Mouse (Mus musculus): ENCODE results near the gene Kcnj14. TPM values are rescaled to one million over a fixed set of nuclear protein-coding genes. Genes with fewer than 3 reads are reported as not detected.

Gene Kcnj14
- total RNA-seq, 2 experiments from 2014 or later, result 1.6 to 2.4 TPM

DNA sequence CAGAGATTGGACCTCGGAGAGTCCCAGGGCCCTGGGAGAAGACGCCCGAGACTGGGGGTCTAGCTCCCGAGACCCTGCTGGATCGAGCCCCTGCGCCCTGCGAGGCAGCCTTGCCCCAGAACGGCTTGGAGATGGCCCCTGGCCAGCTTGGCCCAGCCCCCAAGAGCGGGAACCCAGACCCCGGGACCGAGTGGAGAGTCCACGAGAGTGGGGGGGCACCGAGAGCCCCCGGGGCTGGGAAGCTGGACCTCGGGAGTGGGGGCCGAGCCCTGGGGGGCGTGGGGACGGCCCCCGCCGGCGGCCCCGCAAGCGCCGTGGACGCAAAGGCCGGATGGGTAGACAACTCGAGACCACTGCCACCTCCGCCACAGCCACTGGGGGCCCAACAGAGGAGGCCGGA lies 29.6 kb downstream of the Kcnj14 start:
- no peak for DNase-seq

DNA sequence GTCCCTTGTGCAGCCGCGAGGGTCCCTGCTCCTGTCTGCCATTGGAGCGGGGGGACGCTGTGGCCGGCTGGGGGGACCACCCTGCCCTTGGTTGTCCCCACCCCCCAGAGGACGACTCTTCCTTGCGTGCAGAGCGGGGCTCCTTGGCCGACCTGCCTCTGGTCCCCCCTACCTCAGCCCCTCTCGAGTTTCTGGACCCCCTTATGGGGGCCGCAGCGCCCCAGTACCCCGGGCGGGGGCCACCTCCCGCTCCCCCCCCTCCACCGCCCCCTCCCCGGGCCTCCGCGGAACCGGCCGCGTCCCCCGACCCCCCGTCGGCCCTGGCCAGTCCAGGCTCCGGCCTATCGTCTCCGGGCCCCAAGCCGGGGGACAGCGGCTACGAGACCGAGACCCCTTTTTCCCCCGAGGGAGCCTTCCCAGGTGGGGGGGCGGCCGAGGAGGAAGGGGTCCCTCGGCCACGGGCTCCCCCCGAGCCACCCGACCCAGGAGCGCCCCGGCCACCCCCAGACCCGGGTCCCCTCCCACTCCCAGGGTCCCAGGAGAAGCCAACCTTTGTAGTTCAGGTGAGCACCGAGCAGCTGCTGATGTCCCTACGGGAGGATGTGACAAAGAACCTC lies 30.5 kb downstream of the Kcnj14 start:
- no peak for DNase-seq

DNA sequence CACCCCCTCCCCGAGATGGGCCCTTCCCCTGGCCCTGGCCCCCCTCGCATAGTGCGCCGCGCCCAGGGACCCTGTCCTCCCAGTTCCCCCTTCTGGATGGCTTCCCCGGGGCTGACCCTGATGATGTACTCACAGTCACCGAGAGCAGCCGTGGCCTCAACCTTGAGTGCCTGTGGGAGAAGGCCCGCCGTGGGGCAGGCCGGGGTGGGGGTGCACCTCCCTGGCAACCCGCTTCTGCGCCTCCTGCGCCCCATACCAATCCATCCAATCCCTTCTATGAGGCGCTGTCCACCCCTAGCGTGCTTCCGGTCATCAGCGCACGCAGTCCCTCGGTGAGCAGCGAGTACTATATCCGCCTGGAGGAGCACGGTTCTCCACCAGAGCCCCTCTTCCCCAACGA lies 31.3 kb downstream of the Kcnj14 start:
- DNase-seq, result no peak

DNA sequence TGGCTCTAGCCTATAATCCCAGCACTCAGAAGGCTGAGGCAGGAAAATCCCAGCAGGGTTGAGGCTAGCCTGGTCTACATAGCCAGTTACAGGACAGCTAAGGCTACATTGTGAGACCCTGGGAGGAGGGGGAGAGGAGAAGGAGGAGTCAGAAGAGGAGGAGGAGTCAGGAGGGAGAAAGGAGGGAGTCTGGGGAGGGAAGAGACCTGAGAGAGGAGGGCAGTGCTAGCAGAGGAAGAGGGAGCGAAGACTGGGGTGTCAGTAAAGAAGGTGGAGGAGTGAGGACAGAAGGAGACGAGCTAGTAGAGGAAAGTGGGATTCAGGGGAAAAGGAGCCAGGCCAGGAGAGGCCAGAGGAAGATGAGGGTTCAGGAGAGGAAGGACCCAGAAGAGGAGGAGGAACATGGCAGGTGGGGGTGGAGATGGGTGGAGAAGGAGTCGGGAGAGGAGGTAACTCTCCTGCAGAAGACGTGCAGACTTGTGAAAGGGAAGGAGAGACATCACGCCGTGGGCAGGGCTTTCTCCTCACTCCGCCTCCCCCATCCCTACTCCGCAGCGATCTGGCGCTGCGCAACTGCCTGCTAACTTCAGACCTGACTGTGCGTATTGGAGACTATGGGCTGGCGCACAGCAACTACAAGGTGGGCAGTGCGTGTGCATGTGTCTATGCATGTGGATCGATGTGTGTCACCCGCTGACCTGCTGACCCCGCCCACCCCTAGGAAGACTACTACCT lies 32.7 kb downstream of the Kcnj14 start:
- DNase-seq, result peak in 1 of 2 experiments; percentile 22

DNA sequence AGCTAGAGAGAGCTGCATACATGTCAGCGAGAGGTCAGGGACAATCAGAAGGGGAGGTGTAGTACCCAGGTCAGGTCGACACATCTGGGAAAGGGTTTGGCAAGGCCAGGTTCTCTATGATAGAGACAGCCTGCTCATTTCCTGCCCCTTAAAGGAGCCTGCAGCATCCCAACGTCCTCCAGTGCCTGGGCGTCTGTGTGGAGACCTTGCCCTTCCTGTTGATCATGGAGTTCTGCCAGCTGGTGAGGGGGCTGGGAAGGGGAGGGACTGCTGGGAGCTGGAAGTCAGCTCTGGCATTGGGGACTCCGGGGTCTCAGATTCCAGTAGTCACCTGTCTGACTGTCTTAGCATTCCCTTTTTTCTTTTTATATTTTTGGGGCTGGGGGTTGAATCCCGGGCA lies 33.9 kb downstream of the Kcnj14 start:
- no peak for DNase-seq

DNA sequence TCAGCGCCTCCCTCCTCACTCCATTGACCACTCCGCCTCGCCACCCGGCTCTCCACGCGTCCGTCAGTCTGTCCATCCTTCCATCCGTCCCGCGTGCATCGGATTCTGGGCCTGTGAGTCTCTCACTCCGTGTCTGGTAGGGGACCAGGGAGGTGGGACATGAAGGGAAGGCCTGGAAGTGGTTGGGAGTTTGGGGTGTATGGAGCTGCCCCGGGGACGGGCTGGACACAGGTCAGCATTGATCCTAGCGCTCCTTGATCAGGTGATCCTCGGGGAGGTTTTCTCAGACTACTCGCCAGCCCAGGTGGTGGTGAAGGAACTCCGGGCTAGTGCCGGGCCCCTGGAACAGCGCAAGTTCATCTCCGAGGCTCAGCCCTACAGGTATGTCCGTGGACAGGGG lies 36.9 kb downstream of the Kcnj14 start:
- DNase-seq, result peak in 1 of 2 experiments; percentile 8

DNA sequence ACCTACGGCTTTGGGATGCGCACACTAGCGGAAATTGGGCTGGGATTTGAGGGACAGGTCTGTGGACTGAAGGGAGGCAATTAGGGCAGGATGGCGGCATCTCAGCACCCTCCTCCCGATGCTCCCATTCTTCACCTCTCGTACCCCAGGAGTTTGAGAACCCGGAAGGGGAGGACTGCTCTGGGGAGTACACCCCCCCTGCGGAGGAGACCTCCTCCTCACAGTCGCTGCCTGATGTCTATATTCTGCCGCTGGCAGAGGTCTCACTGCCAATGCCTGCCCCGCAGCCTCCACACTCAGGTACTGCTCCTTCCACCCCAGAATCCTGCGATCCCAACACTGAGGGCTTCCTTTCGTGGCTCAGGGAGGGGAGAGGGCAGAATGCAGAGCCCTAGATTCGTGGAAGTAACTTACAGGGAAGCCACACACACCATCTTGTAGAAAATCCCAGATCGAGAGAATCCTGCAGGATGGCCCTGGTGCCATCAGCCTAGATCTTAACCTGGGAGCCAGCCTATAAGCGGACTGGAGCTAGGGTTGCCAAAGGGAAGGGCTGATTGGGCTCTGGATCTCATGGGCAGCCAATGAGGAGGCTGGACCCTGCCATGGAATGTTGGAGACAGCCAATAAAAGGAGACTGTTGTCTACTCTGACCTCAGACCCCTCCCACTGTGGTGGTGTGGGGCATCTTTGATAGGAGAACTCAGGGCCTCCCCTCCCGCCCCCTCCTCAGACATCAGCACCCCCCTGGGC lies 37.7 kb downstream of the Kcnj14 start:
- DNase-seq, result peak; percentile 52 to 63

DNA sequence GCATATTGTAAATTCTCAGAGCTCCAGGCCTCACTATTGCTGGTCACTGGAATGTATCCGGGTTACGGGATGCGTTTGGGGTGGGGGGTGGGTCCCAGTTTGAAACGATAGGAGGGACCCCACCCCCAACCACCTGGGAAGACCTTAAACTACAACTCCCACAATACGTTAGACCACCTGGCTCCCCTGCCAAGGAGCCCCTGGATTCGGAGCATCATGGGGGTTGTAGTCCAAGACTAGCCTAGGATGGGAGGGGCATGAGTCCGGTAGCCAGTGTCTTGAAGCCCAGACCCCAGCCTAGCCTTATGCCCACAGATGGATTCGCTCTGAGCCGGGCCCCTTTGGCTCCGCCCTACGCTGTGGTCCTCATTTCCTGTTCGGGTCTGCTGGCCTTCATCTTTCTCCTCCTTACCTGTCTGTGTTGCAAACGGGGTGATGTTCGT lies 38.4 kb downstream of the Kcnj14 start:
- peak; percentile 39 to 40 for DNase-seq

DNA sequence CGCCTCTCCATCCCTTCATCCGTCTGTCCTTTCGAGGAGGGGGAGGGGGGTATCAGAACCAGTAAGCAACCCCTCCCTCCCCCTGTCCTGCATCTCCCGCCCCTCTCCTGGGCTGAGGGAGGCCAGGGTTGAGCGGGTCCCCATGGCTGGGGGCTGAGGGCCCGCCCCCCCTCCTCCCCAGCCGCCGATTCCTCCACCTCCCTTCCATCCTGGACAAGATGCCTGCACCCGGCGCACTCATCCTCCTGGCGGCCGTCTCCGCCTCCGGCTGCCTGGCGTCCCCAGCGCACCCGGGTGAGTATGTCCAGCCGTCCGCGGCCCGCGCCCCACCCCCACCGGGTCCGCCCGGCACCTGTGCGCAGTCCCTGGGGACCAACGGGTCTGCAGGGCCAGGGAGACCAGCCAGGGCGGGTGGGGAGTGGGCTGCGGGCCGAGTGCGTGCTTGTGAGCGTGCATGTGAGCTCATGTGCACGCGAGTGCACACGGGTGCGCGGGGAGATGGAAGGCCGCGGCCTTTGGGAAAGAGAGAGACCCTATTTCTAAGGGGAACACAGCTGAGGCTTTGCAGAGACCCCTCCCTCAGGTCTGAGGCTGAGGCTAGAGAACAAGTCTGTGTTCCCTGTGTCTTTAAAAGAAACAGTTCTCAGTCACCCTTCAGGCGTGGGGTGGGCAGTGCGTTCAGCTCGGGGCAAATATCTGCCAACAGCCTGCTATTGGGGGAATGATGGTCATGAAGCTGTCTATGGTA lies 39.0 kb downstream of the Kcnj14 start:
- DNase-seq, result peak in 1 of 2 experiments; percentile 15

DNA sequence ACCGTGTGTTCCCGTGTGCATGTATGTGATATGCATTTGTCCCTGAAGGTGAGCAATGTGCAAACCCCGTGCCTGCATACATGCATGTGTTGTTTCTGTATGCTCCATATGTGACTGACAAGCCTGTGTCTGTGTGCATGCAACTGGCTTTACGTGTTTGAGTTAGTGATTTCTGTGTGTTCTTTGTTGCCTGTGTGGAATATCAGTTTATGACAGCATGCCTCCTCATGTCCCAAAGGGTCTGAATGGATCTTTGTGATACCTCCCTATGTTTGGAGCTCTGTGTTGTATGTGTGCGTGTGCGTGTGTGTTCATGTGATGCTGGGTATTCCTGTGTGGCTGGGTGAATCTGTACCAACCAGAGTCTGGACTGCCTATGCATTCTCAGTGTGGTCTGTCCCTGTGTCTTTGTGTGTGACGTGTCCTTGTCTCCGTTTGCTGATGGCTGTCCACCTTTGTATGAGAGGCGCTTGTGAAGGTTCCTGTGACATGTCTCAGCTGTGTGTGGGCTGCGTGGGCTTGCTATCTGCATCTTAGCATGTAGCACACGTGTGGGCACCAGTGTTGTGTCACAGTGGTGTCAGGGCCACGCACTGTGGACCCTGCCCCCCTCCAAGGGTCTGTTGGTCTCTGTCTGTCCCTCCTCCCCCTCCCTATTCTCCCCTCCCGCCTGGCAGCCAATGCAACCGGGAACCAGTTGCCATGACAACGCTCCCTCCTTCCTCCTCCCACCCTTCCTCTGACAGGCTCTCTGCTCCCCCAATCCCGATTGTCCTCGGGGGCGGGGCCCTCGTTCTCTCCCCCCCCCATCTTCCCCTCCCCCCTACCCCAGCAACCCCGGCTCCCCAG lies 39.8 kb downstream of the Kcnj14 start, which contains the start of gene Sult2b1:
TSS of gene Sult2b1 (minus strand) at position 146 of the 849 bp plus-strand sequence.
- peak; percentile 89 to 91 for DNase-seq

DNA sequence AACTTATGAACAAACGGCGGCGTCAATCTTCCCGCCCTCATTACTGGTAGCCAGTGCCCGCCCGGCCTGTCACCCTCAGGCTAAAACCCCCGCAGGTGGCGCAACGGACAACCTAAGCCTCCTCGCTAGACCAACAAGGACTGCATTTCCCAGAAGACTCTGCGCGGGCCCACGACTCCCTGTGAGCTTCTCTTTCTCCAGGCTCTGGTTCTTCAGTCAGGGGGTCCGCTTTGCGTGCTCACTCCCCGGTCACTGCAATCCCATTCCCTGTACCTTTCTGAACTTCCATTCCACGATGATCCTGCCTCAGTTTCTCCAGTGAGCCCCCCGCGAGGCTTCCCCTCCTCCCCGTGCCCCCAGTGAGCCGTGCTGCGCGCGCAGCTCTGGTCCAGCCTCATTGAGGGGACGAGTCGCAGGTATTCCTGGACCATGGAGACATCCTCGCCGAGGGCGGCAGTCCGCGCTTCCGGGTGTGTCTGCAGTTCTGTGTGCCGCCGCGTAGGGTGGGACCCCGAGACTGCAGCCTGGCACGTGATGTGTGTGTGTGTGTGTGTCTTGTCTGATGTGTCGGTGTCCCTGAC lies 41.0 kb downstream of the Kcnj14 start, which contains the start of gene Lmtk3:
TSS of gene Lmtk3 (plus strand) at position 228 of the 581 bp plus-strand sequence.
- peak; percentile 80 for DNase-seq

DNA sequence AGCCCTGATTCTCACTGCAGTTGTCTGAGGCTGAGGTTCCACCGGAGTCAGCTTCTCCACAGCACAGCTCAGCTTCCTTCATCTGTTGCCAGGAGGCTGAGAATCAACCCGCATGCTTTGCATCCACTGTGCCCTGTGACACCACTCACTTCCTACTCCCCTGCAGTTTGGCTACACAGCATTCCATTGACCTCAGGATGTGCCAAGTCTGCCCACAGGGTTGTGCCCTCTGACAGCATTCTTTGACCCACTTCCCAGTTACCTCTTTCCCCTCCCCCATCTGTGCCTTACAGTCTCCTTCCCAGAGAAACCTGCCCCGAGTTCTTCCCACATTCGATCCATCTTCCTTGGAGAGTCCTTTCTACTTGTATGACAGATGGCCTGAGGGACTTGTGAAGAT lies 42.3 kb downstream of the Kcnj14 start:
- no peak for DNase-seq

DNA sequence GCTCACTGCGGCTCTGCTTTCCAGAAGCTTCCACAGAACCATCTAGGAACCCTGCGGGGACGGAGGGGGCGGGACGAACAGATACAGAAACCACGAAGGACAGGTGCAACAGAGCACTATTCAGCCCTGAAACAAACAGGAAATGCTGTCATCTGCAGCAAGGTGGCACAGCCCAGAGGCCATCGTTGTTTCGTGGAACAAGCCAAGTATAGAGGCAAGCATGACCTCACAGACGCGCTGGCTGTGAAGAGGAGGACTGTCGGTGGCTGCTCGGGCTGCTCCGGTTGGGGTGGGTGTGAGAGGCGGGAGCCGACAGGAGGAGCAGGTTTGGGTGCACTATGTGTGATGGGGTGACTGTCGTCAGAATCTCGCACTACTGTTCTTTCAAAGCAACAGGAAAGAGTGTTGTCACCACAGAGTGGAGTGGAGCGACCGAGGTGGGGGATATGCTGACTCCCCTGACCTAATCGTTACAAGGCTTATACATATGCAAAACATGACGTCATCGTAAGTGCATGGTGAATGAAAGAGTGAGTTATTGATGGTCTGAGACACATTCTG lies 45.4 kb downstream of the Kcnj14 start:
- no peak for DNase-seq

DNA sequence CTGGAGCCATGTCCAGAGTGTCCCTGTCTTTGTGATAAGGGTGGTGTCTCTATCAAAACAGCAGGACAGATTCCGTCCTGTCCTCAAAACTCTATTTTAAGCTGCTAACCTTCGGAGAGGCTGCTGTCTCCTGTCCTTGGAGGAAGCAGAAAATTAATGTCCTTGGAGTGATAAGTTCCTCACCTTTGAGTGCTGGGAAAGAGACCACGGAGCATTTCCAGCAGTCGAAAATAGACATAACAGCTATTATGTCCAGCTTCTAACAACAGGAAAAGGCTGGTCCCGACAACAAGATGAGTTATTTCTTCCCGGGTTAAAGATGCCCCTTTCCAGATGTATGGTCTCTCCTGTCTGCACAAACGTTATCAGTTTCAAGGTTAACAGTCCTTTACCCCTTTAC lies 49.3 kb downstream of the Kcnj14 start:
- DNase-seq, result no peak

DNA sequence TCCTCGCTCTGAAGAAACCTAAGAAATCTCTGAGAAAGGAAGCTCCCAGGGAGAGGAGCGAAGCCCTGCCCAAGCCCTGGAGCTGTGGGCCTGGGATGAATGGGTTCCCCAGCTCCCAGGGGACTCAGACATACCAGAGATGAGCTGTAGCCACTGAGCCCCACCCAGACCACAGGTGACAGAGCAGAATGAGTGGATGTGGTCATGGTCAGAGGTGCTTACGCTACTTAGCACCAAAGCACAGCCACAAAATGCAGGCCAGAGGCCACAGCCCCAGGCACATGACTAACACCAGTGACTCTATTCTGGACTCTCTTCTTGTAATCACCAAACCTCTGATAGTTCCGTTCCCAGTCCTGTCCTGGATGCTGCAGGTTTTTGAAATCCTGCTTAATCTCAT lies 53.5 kb downstream of the Kcnj14 start:
- no peak for DNase-seq

DNA sequence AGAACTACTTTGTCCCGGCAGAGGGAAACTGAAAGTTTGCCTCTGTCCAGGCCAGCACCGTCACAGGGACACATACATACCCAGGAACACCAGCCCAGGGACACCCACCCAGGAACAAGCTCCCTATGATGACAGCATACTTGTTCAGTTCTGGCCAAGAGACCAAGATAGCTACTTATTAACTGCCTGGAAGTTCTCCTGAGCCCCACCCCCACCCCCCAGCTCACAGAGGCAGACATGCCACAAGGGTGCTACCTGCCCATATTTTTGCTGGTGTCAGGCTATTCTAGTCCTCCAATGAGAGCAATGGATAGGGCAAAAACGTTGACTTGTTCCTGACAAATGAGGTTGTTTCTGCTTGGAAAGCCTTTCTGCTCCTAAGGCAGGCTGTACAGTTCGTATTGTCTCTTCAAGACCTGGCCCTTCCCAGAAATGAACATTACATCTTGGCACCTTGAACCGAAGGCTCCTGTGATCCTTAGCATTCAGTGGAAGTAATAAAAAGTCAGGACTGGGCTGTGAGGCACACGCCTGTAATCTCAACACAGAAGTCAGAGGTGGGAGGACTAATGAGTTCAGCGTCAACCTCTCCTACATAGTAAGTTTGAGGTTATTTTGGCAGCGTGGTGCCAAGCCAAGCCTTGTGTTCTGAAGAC lies 54.0 kb downstream of the Kcnj14 start:
- DNase-seq, result no peak

DNA sequence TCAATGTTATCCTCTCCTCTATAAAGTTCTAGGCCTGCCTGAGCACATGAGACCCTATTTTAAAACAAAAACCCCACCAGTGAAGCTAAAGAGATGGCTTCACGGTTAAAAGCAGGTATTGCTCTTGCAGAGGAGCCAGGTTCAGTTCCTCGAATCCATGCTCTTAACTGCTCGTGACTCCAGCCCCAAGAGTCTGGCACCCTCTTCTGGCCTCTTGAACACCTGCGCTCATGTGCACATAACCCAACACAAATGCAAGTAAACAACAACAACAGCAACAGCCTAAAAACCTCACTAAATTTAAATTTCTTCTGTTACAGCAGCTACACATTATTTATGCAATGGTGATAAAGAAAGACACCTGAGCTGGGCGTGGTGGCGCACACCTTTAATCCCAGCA lies 57.1 kb downstream of the Kcnj14 start:
- DNase-seq, result no peak

DNA sequence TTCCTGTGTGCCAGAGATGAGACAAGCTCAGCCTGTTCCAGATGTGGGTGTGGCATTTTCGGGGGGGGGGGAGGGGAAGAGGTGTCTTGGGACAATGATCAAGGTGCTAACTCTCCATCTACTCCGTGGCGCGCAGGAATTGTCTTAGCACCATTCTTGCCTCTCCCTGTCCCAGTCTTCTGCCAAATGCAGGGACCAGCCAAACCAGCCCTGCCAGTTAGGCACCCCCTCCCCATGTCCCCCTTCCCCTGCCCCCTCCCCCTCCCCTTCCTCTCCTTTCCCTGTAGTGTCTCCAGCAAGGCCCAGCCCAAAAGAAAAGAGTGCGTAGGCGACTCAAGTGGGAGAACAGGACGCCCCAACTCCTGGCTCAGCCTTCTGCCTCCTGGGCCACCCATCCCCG lies 57.8 kb downstream of the Kcnj14 start:
- no peak for DNase-seq

All from layer of hippocampus, postnatal 36 days (tissue).